Mouse (Mus musculus): Measurements from ENCODE around the gene Fkbpl. TPM values are rescaled to one million over a fixed set of nuclear protein-coding genes. Genes with fewer than 3 reads are reported as not detected.

Fkbpl gene
- polyA plus RNA-seq, 1 experiment: 8.5 TPM

GRCm38 (mm10) chr17:34660259-34660820 lies 15.8 kb downstream of the Fkbpl start:
- no peak for TF ChIP-seq CTCF (IDR thresholded peaks at IDR 0.05; ENCODE audit: borderline replicate concordance, insufficient read depth, low read depth, low read length)
- no peak for TF ChIP-seq POLR2A (IDR thresholded peaks at IDR 0.05; ENCODE audit: borderline replicate concordance, insufficient read depth, low read length)
- Histone ChIP-seq H3K27ac (ENCODE audit: insufficient read depth, low read length) (no peak overlapping the region), H3K4me1 (ENCODE audit: control insufficient read depth, insufficient read depth, low read length) (peaks cover 3% of the 10 kb centered on the region; the same call in 1 of the 2 replicates), H3K27me3 (ENCODE audit: control insufficient read depth, insufficient read depth, low read length) (no peaks in the 10 kb centered on the region; the same call in 1 of the 2 replicates), H3K4me3 (replicated peaks; ENCODE audit: insufficient read depth, low read depth, low read length) (no peak overlapping the region)
- DNase-seq: no peak
- WGBS: 38% methylated on average over 11 of the region's 11 CpGs

- H3K4me3 ChIP-seq (replicated peaks; ENCODE audit: insufficient read depth, low read depth, low read length): no peak overlapping the region
Measured at GRCm38 (mm10) chr17:34661121-34661591, 16.6 kb downstream of the Fkbpl start.

GRCm38 (mm10) chr17:34662468-34662867 lies 17.9 kb downstream of the Fkbpl start:
- no peak for DNase-seq
- H3K4me1 ChIP-seq (ENCODE audit: control insufficient read depth, insufficient read depth, low read length): no peaks in the 10 kb centered on the region
- TF ChIP-seq POLR2A (IDR thresholded peaks at IDR 0.05; ENCODE audit: borderline replicate concordance, insufficient read depth, low read length) (no peak), CTCF (IDR thresholded peaks at IDR 0.05; ENCODE audit: borderline replicate concordance, insufficient read depth, low read depth, low read length) (no peak)
- H3K27ac ChIP-seq (ENCODE audit: insufficient read depth, low read length): no peak overlapping the region
- no peaks in the 10 kb centered on the region; the same call in 1 of the 2 replicates for H3K27me3 ChIP-seq (ENCODE audit: control insufficient read depth, insufficient read depth, low read length)
- H3K4me3 ChIP-seq (replicated peaks; ENCODE audit: insufficient read depth, low read depth, low read length): no peak overlapping the region
- 79% methylated on average over 1 of the region's 1 CpGs for WGBS

More at GRCm38 (mm10) chr17:34661121-34661591, 16.6 kb downstream of the Fkbpl start:
- Histone ChIP-seq H3K27ac (ENCODE audit: insufficient read depth, low read length) (no peak overlapping the region), H3K27me3 (ENCODE audit: control insufficient read depth, insufficient read depth, low read length) (no peaks in the 10 kb centered on the region; the same call in 1 of the 2 replicates), H3K4me1 (ENCODE audit: control insufficient read depth, insufficient read depth, low read length) (no peaks in the 10 kb centered on the region)
- no peak for TF ChIP-seq CTCF (IDR thresholded peaks at IDR 0.05; ENCODE audit: borderline replicate concordance, insufficient read depth, low read depth, low read length)
- TF ChIP-seq POLR2A (IDR thresholded peaks at IDR 0.05; ENCODE audit: borderline replicate concordance, insufficient read depth, low read length): no peak
- 4% methylated on average over 19 of the region's 19 CpGs for WGBS
- no peak for DNase-seq

GRCm38 (mm10) chr17:34662978-34663377 lies 18.4 kb downstream of the Fkbpl start:
- 83% methylated on average over 8 of the region's 8 CpGs for WGBS
- Histone ChIP-seq H3K4me1 (ENCODE audit: control insufficient read depth, insufficient read depth, low read length) (no peaks in the 10 kb centered on the region), H3K27ac (ENCODE audit: insufficient read depth, low read length) (no peak overlapping the region), H3K27me3 (ENCODE audit: control insufficient read depth, insufficient read depth, low read length) (no peaks in the 10 kb centered on the region; the same call in 1 of the 2 replicates), H3K4me3 (replicated peaks; ENCODE audit: insufficient read depth, low read depth, low read length) (no peak overlapping the region)
- DNase-seq: no peak
- TF ChIP-seq POLR2A (IDR thresholded peaks at IDR 0.05; ENCODE audit: borderline replicate concordance, insufficient read depth, low read length): no peak
- no peak for TF ChIP-seq CTCF (IDR thresholded peaks at IDR 0.05; ENCODE audit: borderline replicate concordance, insufficient read depth, low read depth, low read length)

- Histone ChIP-seq H3K27ac (ENCODE audit: insufficient read depth, low read length) (no peak overlapping the region), H3K4me3 (replicated peaks; ENCODE audit: insufficient read depth, low read depth, low read length) (no peak overlapping the region), H3K4me1 (ENCODE audit: control insufficient read depth, insufficient read depth, low read length) (no peaks in the 10 kb centered on the region), H3K27me3 (ENCODE audit: control insufficient read depth, insufficient read depth, low read length) (no peaks in the 10 kb centered on the region; the same call in 1 of the 2 replicates)
- DNase-seq: no peak
- 50% methylated on average over 1 of the region's 1 CpGs for WGBS
- TF ChIP-seq POLR2A (IDR thresholded peaks at IDR 0.05; ENCODE audit: borderline replicate concordance, insufficient read depth, low read length) (no peak), CTCF (IDR thresholded peaks at IDR 0.05; ENCODE audit: borderline replicate concordance, insufficient read depth, low read depth, low read length) (no peak)
Measured at GRCm38 (mm10) chr17:34663558-34663957, 19.0 kb downstream of the Fkbpl start.

GRCm38 (mm10) chr17:34664472-34664871 lies 19.9 kb downstream of the Fkbpl start:
- WGBS: 57% methylated on average over 7 of the region's 7 CpGs
- Histone ChIP-seq H3K27me3 (ENCODE audit: control insufficient read depth, insufficient read depth, low read length) (no peaks in the 10 kb centered on the region; the same call in 1 of the 2 replicates), H3K27ac (ENCODE audit: insufficient read depth, low read length) (no peak overlapping the region), H3K4me1 (ENCODE audit: control insufficient read depth, insufficient read depth, low read length) (no peaks in the 10 kb centered on the region), H3K4me3 (replicated peaks; ENCODE audit: insufficient read depth, low read depth, low read length) (no peak overlapping the region)
- TF ChIP-seq CTCF (IDR thresholded peaks at IDR 0.05; ENCODE audit: borderline replicate concordance, insufficient read depth, low read depth, low read length) (no peak), POLR2A (IDR thresholded peaks at IDR 0.05; ENCODE audit: borderline replicate concordance, insufficient read depth, low read length) (no peak)
- DNase-seq: no peak

- H3K4me1 ChIP-seq (ENCODE audit: control insufficient read depth, insufficient read depth, low read length): no peaks in the 10 kb centered on the region; the same call in 1 of the 2 replicates
- H3K27ac ChIP-seq (ENCODE audit: insufficient read depth, low read length): no peak within 1 kb of the TSS
- DNase-seq: no peak
- WGBS: 68% methylated on average over 7 of the region's 7 CpGs
- H3K27me3 ChIP-seq (ENCODE audit: control insufficient read depth, insufficient read depth, low read length): peaks cover 2% of the 10 kb centered on the region; the same call in 1 of the 2 replicates
- no peak within 1 kb of the TSS for H3K4me3 ChIP-seq (replicated peaks; ENCODE audit: insufficient read depth, low read depth, low read length)
- TF ChIP-seq CTCF (IDR thresholded peaks at IDR 0.05; ENCODE audit: borderline replicate concordance, insufficient read depth, low read depth, low read length) (no peak), POLR2A (IDR thresholded peaks at IDR 0.05; ENCODE audit: borderline replicate concordance, insufficient read depth, low read length) (no peak)
Measured at GRCm38 (mm10) chr17:34670235-34670634, 25.7 kb downstream of the Fkbpl start, which contains the start of gene Tnxb. TSS of gene Tnxb (plus strand) at chr17:34670535.
